Mouse (Mus musculus) thymus, adult 18-20 months (tissue): Measurements from ENCODE around the gene Lhx5.
A peak's percentile ranks its signal among the peaks of the same experiment; 100 is the strongest.

Experiments
- DNase-seq, 2 experiments: peaks; one replicate each; pipeline ENCODE4 v3.0.0; 2022; ENCODE audit warnings: mixed read lengths in 2 of 2

The Lhx5 gene

GRCm38 (mm10) chr5:120433135-120433760 is 1.7 kb downstream of the Lhx5 start:
- no peak for DNase-seq

- DNase-seq = no peak
These were observed 2.8 kb downstream of the Lhx5 start for GRCm38 (mm10) chr5:120434231-120434735.

- no peak for DNase-seq
These were observed 3.6 kb downstream of the Lhx5 start for GRCm38 (mm10) chr5:120435006-120435681.

GRCm38 (mm10) chr5:120435731-120436501 is 4.4 kb downstream of the Lhx5 start:
- no peak for DNase-seq

GRCm38 (mm10) chr5:120436885-120437495 is 5.5 kb downstream of the Lhx5 start:
- DNase-seq = no peak

- no peak for DNase-seq
These were observed 6.0 kb downstream of the Lhx5 start for GRCm38 (mm10) chr5:120437539-120437938.

- no peak for DNase-seq
These were observed 6.5 kb downstream of the Lhx5 start for GRCm38 (mm10) chr5:120437986-120438385.

- DNase-seq = no peak
These were observed 7.0 kb downstream of the Lhx5 start for GRCm38 (mm10) chr5:120438469-120438868.

- no peak for DNase-seq
These were observed 7.7 kb downstream of the Lhx5 start for GRCm38 (mm10) chr5:120438991-120439710.

GRCm38 (mm10) chr5:120439887-120440670 is 8.6 kb downstream of the Lhx5 start:
- DNase-seq = no peak

GRCm38 (mm10) chr5:120440733-120441132 is 9.2 kb downstream of the Lhx5 start:
- peak; percentile 44 to 52 for DNase-seq

GRCm38 (mm10) chr5:120447305-120447704 is 15.8 kb downstream of the Lhx5 start:
- DNase-seq = no peak

- DNase-seq = no peak
These were observed 23.3 kb downstream of the Lhx5 start for GRCm38 (mm10) chr5:120454756-120455337.

GRCm38 (mm10) chr5:120456253-120456652 is 24.8 kb downstream of the Lhx5 start:
- no peak for DNase-seq

GRCm38 (mm10) chr5:120456841-120457554 is 25.5 kb downstream of the Lhx5 start:
- DNase-seq = no peak

GRCm38 (mm10) chr5:120457628-120458027 is 26.1 kb downstream of the Lhx5 start:
- DNase-seq = peak in 1 of 2 experiments; percentile 18

- DNase-seq = no peak
These were observed 27.6 kb downstream of the Lhx5 start for GRCm38 (mm10) chr5:120459133-120459532.

GRCm38 (mm10) chr5:120461902-120462301 is 30.4 kb downstream of the Lhx5 start:
- DNase-seq = no peak

GRCm38 (mm10) chr5:120464321-120464720 is 32.8 kb downstream of the Lhx5 start:
- no peak for DNase-seq

GRCm38 (mm10) chr5:120465062-120465461 is 33.6 kb downstream of the Lhx5 start:
- no peak for DNase-seq

- no peak for DNase-seq
These were observed 34.4 kb downstream of the Lhx5 start for GRCm38 (mm10) chr5:120465860-120466259.
